In genomic region chr11:115052206-115052605, GRCm38 (mm10) we compare ENCODE assay signal across 11 mouse cellular contexts. TPM values are rescaled to one million over a fixed set of nuclear protein-coding genes. Genes with fewer than 3 reads are reported as not detected.
A peak's percentile ranks its signal among the peaks of the same experiment; 100 is the strongest.
DNase-seq lines count a peak whose midpoint lies in the region; ATAC-seq and TF ChIP-seq lines count a peak whose summit lies in the region.
"Had no signal": no experiment of that assay in that cellular context is flagged by ENCODE, and none has a peak within 500 bp of the region (broad histone marks: within the 10 kb centered on the region; RNA-seq: fewer than 3 reads in every experiment).

No protein-coding gene starts in this region.

- intact Hi-C loops in left cerebral cortex, adult 2 months (cut with DNase I): loop anchor here (10.0 kb wide), 2 partner anchors 237 to 307 kb away; no protein-coding TSS in a partner anchor

- POLR2A ChIA-PET in Patski (lab: Charles Lee): no interaction called here

- CTCF ChIA-PET in Patski (lab: Charles Lee): no interaction called here

- in situ Hi-C loops in Patski (cut with MboI; ENCODE audit: low pct_unique_long_range_greater_than_20kb): loop anchor here (25.0 kb wide), 1 partner anchor 265 kb away; the partner anchor contains the start of genes Btbd17 and Gpr142

- no peaks in the 10 kb centered on the region for H3K4me1 ChIP-seq in intestine, embryonic 14.5 days (replicated peaks; ENCODE audit: control insufficient read depth, insufficient read depth, low read length)
- no peaks in the 10 kb centered on the region for H3K4me1 ChIP-seq in intestine, embryonic 16.5 days (ENCODE audit: control insufficient read depth, insufficient read depth, low read length)
- H3K4me1 ChIP-seq in heart, embryonic 10.5 days: no peaks in the 10 kb centered on the region
- H3K4me1 ChIP-seq: liver, embryonic 15.5 days; stomach, embryonic 15.5 days had no signal

- H3K4me2 ChIP-seq in intestine, embryonic 14.5 days (ENCODE audit: low read length): no peak overlapping the region
- H3K4me2 ChIP-seq in intestine, embryonic 16.5 days (ENCODE audit: low read depth, low read length): no peak overlapping the region
- H3K4me2 ChIP-seq: liver, embryonic 15.5 days; stomach, embryonic 15.5 days had no signal

- DNase-seq in intestine, embryonic 14.5 days (ENCODE audit: low spot score): peak; percentile 85
- DNase-seq in Patski (ENCODE audit: low read depth, low spot score): peak; percentile 19
- DNase-seq in embryo, embryonic 9.5 days (ENCODE audit: extremely low spot score): peak; percentile 55
- DNase-seq in MN1 (ENCODE audit: low spot score): no peak
- DNase-seq in left cerebral cortex, adult 2 months (ENCODE audit: extremely low spot score in 1 of 2, low spot score in 2 of 2): no peak
- no peak for DNase-seq in heart, embryonic 10.5 days (ENCODE audit: low spot score)

- no peak overlapping the region for H3K27ac ChIP-seq in intestine, embryonic 14.5 days (ENCODE audit: low read depth)
- no peak overlapping the region for H3K27ac ChIP-seq in intestine, embryonic 16.5 days (ENCODE audit: low read length)
- H3K27ac ChIP-seq in left cerebral cortex, adult 2 months: no peak overlapping the region
- H3K27ac ChIP-seq in heart, embryonic 10.5 days: no peak overlapping the region
- H3K27ac ChIP-seq: liver, embryonic 15.5 days; stomach, embryonic 15.5 days had no signal

- no peak for ATAC-seq in intestine, embryonic 14.5 days (replicated peaks; ENCODE audit: low FRiP score, low TSS enrichment, low read depth)
- ATAC-seq in intestine, embryonic 16.5 days: no peak
- no peak for ATAC-seq in Patski
- peak; percentile 88 for ATAC-seq in megakaryocyte progenitor cell, adult 5-6 weeks (replicated peaks; ENCODE audit: poor library complexity)

- H3K27me3 ChIP-seq in intestine, embryonic 14.5 days (replicated peaks; ENCODE audit: control insufficient read depth, insufficient read depth, low read length): no peaks in the 10 kb centered on the region
- H3K27me3 ChIP-seq in intestine, embryonic 16.5 days (replicated peaks; ENCODE audit: control insufficient read depth, insufficient read depth, low read length): no peaks in the 10 kb centered on the region
- no peaks in the 10 kb centered on the region for H3K27me3 ChIP-seq in Patski
- H3K27me3 ChIP-seq in heart, embryonic 10.5 days (ENCODE audit: insufficient read depth, poor library complexity, severe bottlenecking): no peaks in the 10 kb centered on the region
- H3K27me3 ChIP-seq: liver, embryonic 15.5 days; stomach, embryonic 15.5 days had no signal

- whole genome bisulfite sequencing in intestine, embryonic 14.5 days: 2% methylated on average over 9 of the region's 9 CpGs
- WGBS in intestine, embryonic 16.5 days: 5% methylated on average over 9 of the region's 9 CpGs
- 4% methylated on average over 9 of the region's 9 CpGs for WGBS in heart, embryonic 10.5 days

- H3K9ac ChIP-seq in intestine, embryonic 14.5 days (ENCODE audit: low read length): no peak overlapping the region
- no peak overlapping the region for H3K9ac ChIP-seq in intestine, embryonic 16.5 days (ENCODE audit: low read depth, low read length)
- H3K9ac ChIP-seq: liver, embryonic 15.5 days; stomach, embryonic 15.5 days had no signal

- no peak overlapping the region for H3K4me3 ChIP-seq in intestine, embryonic 14.5 days (ENCODE audit: low read depth, low read length)
- H3K4me3 ChIP-seq in intestine, embryonic 16.5 days (ENCODE audit: low read length): no peak overlapping the region
- H3K4me3 ChIP-seq in left cerebral cortex, adult 2 months: no peak overlapping the region
- no peak overlapping the region for H3K4me3 ChIP-seq in heart, embryonic 10.5 days
- H3K4me3 ChIP-seq: liver, embryonic 15.5 days; stomach, embryonic 15.5 days had no signal

- no peaks in the 10 kb centered on the region for H3K9me3 ChIP-seq in intestine, embryonic 14.5 days (ENCODE audit: control insufficient read depth, low read length)
- no peaks in the 10 kb centered on the region for H3K9me3 ChIP-seq in intestine, embryonic 16.5 days (ENCODE audit: control insufficient read depth, low read length)
- no peaks in the 10 kb centered on the region for H3K9me3 ChIP-seq in heart, embryonic 10.5 days
- H3K9me3 ChIP-seq: liver, embryonic 15.5 days; stomach, embryonic 15.5 days had no signal

- TF ChIP-seq CTCF in Patski (IDR thresholded peaks at IDR 0.05): no peak
- TF ChIP-seq CTCF in left cerebral cortex, adult 2 months (IDR thresholded peaks at IDR 0.05): no peak

- no peaks in the 10 kb centered on the region for H3K36me3 ChIP-seq in intestine, embryonic 14.5 days (ENCODE audit: control insufficient read depth, insufficient read depth, low read length)
- H3K36me3 ChIP-seq in intestine, embryonic 16.5 days (ENCODE audit: control insufficient read depth, insufficient read depth, low read length): no peaks in the 10 kb centered on the region
- no peaks in the 10 kb centered on the region for H3K36me3 ChIP-seq in heart, embryonic 10.5 days
- H3K36me3 ChIP-seq: liver, embryonic 15.5 days; stomach, embryonic 15.5 days had no signal

RNA-seq across cellular contexts. Expression of gene Cd300ld3, which starts 4.0 kb away (rescaled TPM):
- not detected in 2 replicates for polyA plus RNA-seq in intestine, embryonic 14.5 days (2014; fragmentation: Nextera tagmentation; extraction: Ambion mirVana)
- not detected in 2 replicates for polyA plus RNA-seq in intestine, embryonic 16.5 days (2015; fragmentation: Nextera tagmentation; extraction: Ambion mirVana)
- polyA plus RNA-seq in Patski (2021): not detected
- total RNA-seq in megakaryocyte progenitor cell, adult 5-6 weeks (2015): 0.22 and 0.47 TPM in 2 replicates
- 0.78 TPM in 1 of 2 replicates, not detected in the other for total RNA-seq in megakaryocyte progenitor cell, adult 5-6 weeks (2017)
- under 1 TPM in 1 of 2 experiments, not detected in 1; 0.77 TPM for total RNA-seq in left cerebral cortex, adult 2 months (2021)
- not detected in 2 replicates for polyA plus RNA-seq in heart, embryonic 10.5 days (2016; fragmentation: Nextera tagmentation; extraction: Ambion mirVana)
- polyA plus RNA-seq: liver, embryonic 15.5 days; stomach, embryonic 15.5 days had no signal

RNA-seq across cellular contexts. Expression of gene Cd300e, which starts 9.8 kb away (rescaled TPM):
- 0.08 and 0.19 TPM in 2 replicates for polyA plus RNA-seq in intestine, embryonic 14.5 days (2014; fragmentation: Nextera tagmentation; extraction: Ambion mirVana)
- 0.12 and 0.42 TPM in 2 replicates for polyA plus RNA-seq in intestine, embryonic 16.5 days (2015; fragmentation: Nextera tagmentation; extraction: Ambion mirVana)
- polyA plus RNA-seq in Patski (2021): 0.04 TPM
- 0.17 and 0.42 TPM in 2 replicates for total RNA-seq in megakaryocyte progenitor cell, adult 5-6 weeks (2015)
- total RNA-seq in megakaryocyte progenitor cell, adult 5-6 weeks (2017): 0.10 and 0.25 TPM in 2 replicates
- under 1 TPM in 1 of 2 experiments, not detected in 1; 0.27 TPM for total RNA-seq in left cerebral cortex, adult 2 months (2021)
- 0.09 and 0.26 TPM in 2 replicates for polyA plus RNA-seq in heart, embryonic 10.5 days (2016; fragmentation: Nextera tagmentation; extraction: Ambion mirVana)

RNA-seq across cellular contexts. Expression of gene Cd300ld5, which starts 14.6 kb away (rescaled TPM):
- not detected in 2 replicates for polyA plus RNA-seq in intestine, embryonic 14.5 days (2014; fragmentation: Nextera tagmentation; extraction: Ambion mirVana)
- polyA plus RNA-seq in intestine, embryonic 16.5 days (2015; fragmentation: Nextera tagmentation; extraction: Ambion mirVana): not detected in 2 replicates
- not detected for polyA plus RNA-seq in Patski (2021)
- total RNA-seq in megakaryocyte progenitor cell, adult 5-6 weeks (2015): 0.22 TPM in 1 of 2 replicates, not detected in the other
- total RNA-seq in megakaryocyte progenitor cell, adult 5-6 weeks (2017): not detected in 2 replicates
- total RNA-seq in left cerebral cortex, adult 2 months (2021): under 1 TPM; 0.77 to 0.96 TPM
- polyA plus RNA-seq in heart, embryonic 10.5 days (2016; fragmentation: Nextera tagmentation; extraction: Ambion mirVana): not detected in 2 replicates
- polyA plus RNA-seq: cortical plate, adult 2 months; liver, embryonic 15.5 days; stomach, embryonic 15.5 days had no signal

RNA-seq across cellular contexts. Expression of gene Cd300ld4, which starts 25.4 kb away (rescaled TPM):
- polyA plus RNA-seq in intestine, embryonic 14.5 days (2014; fragmentation: Nextera tagmentation; extraction: Ambion mirVana): not detected in 2 replicates
- not detected in 2 replicates for polyA plus RNA-seq in intestine, embryonic 16.5 days (2015; fragmentation: Nextera tagmentation; extraction: Ambion mirVana)
- not detected for polyA plus RNA-seq in Patski (2021)
- total RNA-seq in megakaryocyte progenitor cell, adult 5-6 weeks (2015): 0.22 TPM in 1 of 2 replicates, not detected in the other
- not detected in 2 replicates for total RNA-seq in megakaryocyte progenitor cell, adult 5-6 weeks (2017)
- not detected for total RNA-seq in left cerebral cortex, adult 2 months (2021)
- not detected in 2 replicates for polyA plus RNA-seq in heart, embryonic 10.5 days (2016; fragmentation: Nextera tagmentation; extraction: Ambion mirVana)
- polyA plus RNA-seq: liver, embryonic 15.5 days; stomach, embryonic 15.5 days had no signal

RNA-seq across cellular contexts. Expression of gene Cd300ld2, which starts 36.2 kb away (rescaled TPM):
- not detected in 2 replicates for polyA plus RNA-seq in intestine, embryonic 14.5 days (2014; fragmentation: Nextera tagmentation; extraction: Ambion mirVana)
- polyA plus RNA-seq in intestine, embryonic 16.5 days (2015; fragmentation: Nextera tagmentation; extraction: Ambion mirVana): not detected in 2 replicates
- polyA plus RNA-seq in Patski (2021): not detected
- total RNA-seq in megakaryocyte progenitor cell, adult 5-6 weeks (2015): 0.54 and 0.72 TPM in 2 replicates
- total RNA-seq in megakaryocyte progenitor cell, adult 5-6 weeks (2017): not detected in 2 replicates
- not detected for total RNA-seq in left cerebral cortex, adult 2 months (2021)
- polyA plus RNA-seq in heart, embryonic 10.5 days (2016; fragmentation: Nextera tagmentation; extraction: Ambion mirVana): not detected in 2 replicates
- polyA plus RNA-seq: cortical plate, adult 2 months; liver, embryonic 15.5 days; stomach, embryonic 15.5 days had no signal

Comparison
In these comparisons a context has a peak if more than half of its experiments do, and no peak if none do; other contexts are left out.
1. DNase-seq: peak in intestine, embryonic 14.5 days (single experiment), Patski (single experiment) and embryo, embryonic 9.5 days (single experiment); none in MN1 (single experiment), left cerebral cortex, adult 2 months (0 of 2) and heart, embryonic 10.5 days (single experiment).